Mouse (Mus musculus): ENCODE results near the gene Ywhag. TPM values are rescaled to one million over a fixed set of nuclear protein-coding genes. Genes with fewer than 3 reads are reported as not detected.

Gene Ywhag
- polyA plus RNA-seq, 1 experiment from 2014 or later, result 193 TPM

GRCm38 (mm10) chr5:135933222-135933899 is 1.1 kb downstream of the Ywhag start:
- Histone ChIP-seq H3K36me3 (ENCODE audit: insufficient read depth, low read length) (peaks cover 30% of the 10 kb centered on the region), H3K9ac (replicated peaks; ENCODE audit: low read length) (peak overlapping the region; percentile 92), H3K9me3 (ENCODE audit: low read length) (no peaks in the 10 kb centered on the region), H3K4me1 (ENCODE audit: insufficient read depth, low read length) (peaks cover 13% of the 10 kb centered on the region), H3K27me3 (ENCODE audit: insufficient read depth, low read length) (no peaks in the 10 kb centered on the region), H3K4me3 (ENCODE audit: low read length) (peak overlapping the region; percentile 94), H3K4me2 (replicated peaks; ENCODE audit: low read depth, low read length) (peak overlapping the region; percentile 73), H3K27ac (ENCODE audit: low read length) (peak overlapping the region; percentile 92; the same call in 1 of the 2 replicates)
- no peak for ATAC-seq (ENCODE audit: low FRiP score, low TSS enrichment)
- WGBS, result 6% methylated on average over 12 of the region's 12 CpGs

- Histone ChIP-seq H3K4me3 (ENCODE audit: low read length) (no peak overlapping the region), H3K36me3 (ENCODE audit: insufficient read depth, low read length) (peaks cover 30% of the 10 kb centered on the region), H3K4me2 (replicated peaks; ENCODE audit: low read depth, low read length) (peak overlapping the region; percentile 26), H3K9me3 (ENCODE audit: low read length) (no peaks in the 10 kb centered on the region), H3K4me1 (ENCODE audit: insufficient read depth, low read length) (peaks cover 13% of the 10 kb centered on the region), H3K27ac (ENCODE audit: low read length) (no peak overlapping the region), H3K9ac (replicated peaks; ENCODE audit: low read length) (no peak overlapping the region), H3K27me3 (ENCODE audit: insufficient read depth, low read length) (no peaks in the 10 kb centered on the region)
- 78% methylated on average over 2 of the region's 2 CpGs for WGBS
- no peak for ATAC-seq (ENCODE audit: low FRiP score, low TSS enrichment)
Measured at GRCm38 (mm10) chr5:135932359-135932758, 2.1 kb downstream of the Ywhag start.

GRCm38 (mm10) chr5:135931526-135931925 is 2.9 kb downstream of the Ywhag start:
- ATAC-seq (ENCODE audit: low FRiP score, low TSS enrichment), result no peak
- H3K27me3 ChIP-seq (ENCODE audit: insufficient read depth, low read length), result no peaks in the 10 kb centered on the region
- H3K4me2 ChIP-seq (replicated peaks; ENCODE audit: low read depth, low read length), result no peak overlapping the region
- 0 out of 2 replicates have a peak overlapping the region, but pooled peaks have one; percentile 26 for H3K9ac ChIP-seq (replicated peaks; ENCODE audit: low read length)
- no peaks in the 10 kb centered on the region for H3K9me3 ChIP-seq (ENCODE audit: low read length)
- H3K36me3 ChIP-seq (ENCODE audit: insufficient read depth, low read length), result peaks cover 30% of the 10 kb centered on the region
- WGBS, result 88% methylated on average over 9 of the region's 9 CpGs
- H3K4me1 ChIP-seq (ENCODE audit: insufficient read depth, low read length), result peaks cover 13% of the 10 kb centered on the region
- H3K4me3 ChIP-seq (ENCODE audit: low read length), result no peak overlapping the region
- H3K27ac ChIP-seq (ENCODE audit: low read length), result no peak overlapping the region

GRCm38 (mm10) chr5:135929685-135930424 is 4.6 kb downstream of the Ywhag start:
- ATAC-seq (ENCODE audit: low FRiP score, low TSS enrichment), result no peak
- peaks cover 30% of the 10 kb centered on the region for H3K36me3 ChIP-seq (ENCODE audit: insufficient read depth, low read length)
- peaks cover 8% of the 10 kb centered on the region for H3K4me1 ChIP-seq (ENCODE audit: insufficient read depth, low read length)
- no peak overlapping the region for H3K4me2 ChIP-seq (replicated peaks; ENCODE audit: low read depth, low read length)
- H3K27me3 ChIP-seq (ENCODE audit: insufficient read depth, low read length), result no peaks in the 10 kb centered on the region
- no peak overlapping the region for H3K4me3 ChIP-seq (ENCODE audit: low read length)
- H3K9me3 ChIP-seq (ENCODE audit: low read length), result no peaks in the 10 kb centered on the region
- 81% methylated on average over 6 of the region's 6 CpGs for WGBS
- no peak overlapping the region for H3K9ac ChIP-seq (replicated peaks; ENCODE audit: low read length)
- H3K27ac ChIP-seq (ENCODE audit: low read length), result no peak overlapping the region

GRCm38 (mm10) chr5:135923901-135924300 is 10.5 kb downstream of the Ywhag start:
- no peak for ATAC-seq (ENCODE audit: low FRiP score, low TSS enrichment)
- WGBS, result 96% methylated on average over 7 of the region's 7 CpGs
- no peak overlapping the region for H3K9ac ChIP-seq (replicated peaks; ENCODE audit: low read length)
- H3K9me3 ChIP-seq (ENCODE audit: low read length), result no peaks in the 10 kb centered on the region
- peaks cover 29% of the 10 kb centered on the region for H3K36me3 ChIP-seq (ENCODE audit: insufficient read depth, low read length)
- H3K4me1 ChIP-seq (ENCODE audit: insufficient read depth, low read length), result no peaks in the 10 kb centered on the region
- H3K4me3 ChIP-seq (ENCODE audit: low read length), result no peak overlapping the region
- H3K27ac ChIP-seq (ENCODE audit: low read length), result no peak overlapping the region
- H3K4me2 ChIP-seq (replicated peaks; ENCODE audit: low read depth, low read length), result no peak overlapping the region
- no peaks in the 10 kb centered on the region for H3K27me3 ChIP-seq (ENCODE audit: insufficient read depth, low read length)

GRCm38 (mm10) chr5:135919902-135920301 is 14.5 kb downstream of the Ywhag start:
- 41% methylated on average over 3 of the region's 3 CpGs for WGBS
- H3K4me1 ChIP-seq (ENCODE audit: insufficient read depth, low read length), result no peaks in the 10 kb centered on the region
- H3K27me3 ChIP-seq (ENCODE audit: insufficient read depth, low read length), result no peaks in the 10 kb centered on the region
- no peak overlapping the region for H3K9ac ChIP-seq (replicated peaks; ENCODE audit: low read length)
- H3K27ac ChIP-seq (ENCODE audit: low read length), result no peak overlapping the region
- no peak overlapping the region for H3K4me3 ChIP-seq (ENCODE audit: low read length)
- no peaks in the 10 kb centered on the region for H3K9me3 ChIP-seq (ENCODE audit: low read length)
- no peak overlapping the region for H3K4me2 ChIP-seq (replicated peaks; ENCODE audit: low read depth, low read length)
- peaks cover 49% of the 10 kb centered on the region for H3K36me3 ChIP-seq (ENCODE audit: insufficient read depth, low read length)
- no peak for ATAC-seq (ENCODE audit: low FRiP score, low TSS enrichment)

- H3K9me3 ChIP-seq (ENCODE audit: low read length), result no peaks in the 10 kb centered on the region
- no peak overlapping the region for H3K4me3 ChIP-seq (ENCODE audit: low read length)
- H3K9ac ChIP-seq (replicated peaks; ENCODE audit: low read length), result no peak overlapping the region
- no peaks in the 10 kb centered on the region for H3K27me3 ChIP-seq (ENCODE audit: insufficient read depth, low read length)
- peaks cover 54% of the 10 kb centered on the region for H3K36me3 ChIP-seq (ENCODE audit: insufficient read depth, low read length)
- no peak for ATAC-seq (ENCODE audit: low FRiP score, low TSS enrichment)
- no peak overlapping the region for H3K27ac ChIP-seq (ENCODE audit: low read length)
- 93% methylated on average over 5 of the region's 5 CpGs for WGBS
- no peaks in the 10 kb centered on the region for H3K4me1 ChIP-seq (ENCODE audit: insufficient read depth, low read length)
- H3K4me2 ChIP-seq (replicated peaks; ENCODE audit: low read depth, low read length), result no peak overlapping the region
Measured at GRCm38 (mm10) chr5:135918593-135918992, 15.8 kb downstream of the Ywhag start.

GRCm38 (mm10) chr5:135918059-135918437 is 16.4 kb downstream of the Ywhag start:
- WGBS, result 90% methylated on average over 5 of the region's 5 CpGs
- Histone ChIP-seq H3K9ac (replicated peaks; ENCODE audit: low read length) (no peak overlapping the region), H3K4me2 (replicated peaks; ENCODE audit: low read depth, low read length) (no peak overlapping the region), H3K36me3 (ENCODE audit: insufficient read depth, low read length) (peaks cover 54% of the 10 kb centered on the region), H3K4me3 (ENCODE audit: low read length) (no peak overlapping the region), H3K27ac (ENCODE audit: low read length) (no peak overlapping the region), H3K4me1 (ENCODE audit: insufficient read depth, low read length) (no peaks in the 10 kb centered on the region), H3K27me3 (ENCODE audit: insufficient read depth, low read length) (no peaks in the 10 kb centered on the region), H3K9me3 (ENCODE audit: low read length) (no peaks in the 10 kb centered on the region)
- ATAC-seq (ENCODE audit: low FRiP score, low TSS enrichment), result no peak

GRCm38 (mm10) chr5:135917327-135918058 is 16.9 kb downstream of the Ywhag start:
- WGBS, result 87% methylated on average over 8 of the region's 8 CpGs
- H3K4me3 ChIP-seq (ENCODE audit: low read length), result no peak overlapping the region
- H3K4me1 ChIP-seq (ENCODE audit: insufficient read depth, low read length), result no peaks in the 10 kb centered on the region
- H3K27ac ChIP-seq (ENCODE audit: low read length), result no peak overlapping the region
- no peak for ATAC-seq (ENCODE audit: low FRiP score, low TSS enrichment)
- no peaks in the 10 kb centered on the region for H3K27me3 ChIP-seq (ENCODE audit: insufficient read depth, low read length)
- H3K4me2 ChIP-seq (replicated peaks; ENCODE audit: low read depth, low read length), result no peak overlapping the region
- no peaks in the 10 kb centered on the region for H3K9me3 ChIP-seq (ENCODE audit: low read length)
- H3K36me3 ChIP-seq (ENCODE audit: insufficient read depth, low read length), result peaks cover 54% of the 10 kb centered on the region
- no peak overlapping the region for H3K9ac ChIP-seq (replicated peaks; ENCODE audit: low read length)
